Mouse (Mus musculus) limb, embryonic 15.5 days (tissue): ENCODE data around the gene Gins3. TPM values are rescaled to one million over a fixed set of nuclear protein-coding genes. Genes with fewer than 3 reads are reported as not detected.
"Not testable (repeated sequence)": the region's sequence is repeated elsewhere in the genome, so short reads cannot be mapped to it uniquely, and the experiment has no call there.

Experiments used
- ATAC-seq: fragments of 200-750 bp; cut with Nextera tagmentation; 2 replicates; pipeline ENCODE4 v1.8.0; 2017; ENCODE audit warnings: low read depth, moderate TSS enrichment; ENCODE audit not compliant: insufficient number of reproducible peaks, low FRiP score, low TSS enrichment
- H3K27ac ChIP-seq: fragments of 300-500 bp; sonication (generic); 2 replicates; pipeline ENCODE4 v1.5.1; 2015; ENCODE audit warnings: moderate library complexity, mild to moderate bottlenecking, inconsistent platforms
- H3K27me3 ChIP-seq: fragments of 300-500 bp; sonication (generic); 2 replicates; pipeline ENCODE4 v1.6.1; 2015; ENCODE audit warnings: inconsistent platforms
- H3K36me3 ChIP-seq: fragments of 300-500 bp; sonication (generic); 2 replicates; pipeline ENCODE4 v1.6.1; 2015; ENCODE audit warnings: inconsistent platforms
- H3K4me1 ChIP-seq: fragments of 300-500 bp; sonication (generic); 2 replicates; pipeline ENCODE4 v1.6.1; 2015; ENCODE audit warnings: inconsistent platforms
- H3K4me2 ChIP-seq: fragments of 300-500 bp; sonication (generic); 2 replicates; pipeline ENCODE4 v1.6.1; 2015; ENCODE audit warnings: mild to moderate bottlenecking, inconsistent platforms
- H3K4me3 ChIP-seq: fragments of 300-500 bp; sonication (generic); 2 replicates; pipeline ENCODE4 v1.5.1; 2015; ENCODE audit warnings: mild to moderate bottlenecking, inconsistent platforms
- H3K9ac ChIP-seq: fragments of 300-500 bp; sonication (generic); 2 replicates; pipeline ENCODE4 v1.6.1; 2015; ENCODE audit warnings: inconsistent platforms
- H3K9me3 ChIP-seq: fragments of 300-500 bp; sonication (generic); 2 replicates; pipeline ENCODE4 v1.6.1; 2016; ENCODE audit warnings: inconsistent platforms
- WGBS: fragments of 180-500 bp; shearing (Covaris S2); methylation state at CpG from one replicate; pipeline ENCODE4 v1.1.7; 2015; 5-methylcytosine and 5-hydroxymethylcytosine counted together
- polyA plus RNA-seq: library from polyadenylated mRNA; unstranded; fragments of >200 nt; fragmentation: Nextera tagmentation; extraction: Ambion mirVana; gene quantifications from 2 replicates; pipeline ENCODE4 v1.2.1, GENCODE M21; 2015

Gins3 gene
- polyA plus RNA-seq, 1 experiment from 2014 or later = 18.5 TPM

DNA sequence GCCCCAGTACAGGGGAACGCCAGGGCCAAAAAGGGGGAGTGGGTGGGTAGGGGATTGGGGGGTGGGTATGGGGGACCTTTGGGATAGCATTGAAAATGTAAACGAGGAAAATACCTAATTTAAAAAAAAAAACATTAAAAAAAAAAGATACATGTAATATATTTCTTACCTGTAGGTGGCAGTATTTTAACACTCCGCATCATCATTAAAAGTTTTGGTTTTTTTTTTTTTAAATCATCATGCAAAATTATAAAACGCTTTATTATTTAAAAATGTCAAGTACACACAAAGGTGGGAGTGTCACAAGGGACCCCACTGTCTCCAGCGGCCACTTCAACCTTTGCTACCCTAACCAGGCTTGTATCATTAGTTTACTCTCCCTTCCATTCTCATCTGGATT is 26.7 kb upstream of the Gins3 start:
- ATAC-seq, H3K36me3 ChIP-seq, H3K9ac ChIP-seq, H3K27ac ChIP-seq, H3K4me1 ChIP-seq, H3K4me3 ChIP-seq, H3K4me2 ChIP-seq, H3K27me3 ChIP-seq, H3K9me3 ChIP-seq: not testable (repeated sequence)
- WGBS = 22% methylated on average over 4 of the region's 5 CpGs

GRCm38 (mm10) chr8:95607210-95607609 is 26.0 kb upstream of the Gins3 start:
- 37% methylated on average over 9 of the region's 9 CpGs for WGBS
- Histone ChIP-seq H3K9me3 (no peaks in the 10 kb centered on the region), H3K4me1 (peaks cover 2% of the 10 kb centered on the region; the same call in 1 of the 2 replicates), H3K27me3 (0 out of 2 replicates have a peak, but pooled peaks cover 2% of the 10 kb centered on the region), H3K4me2 (no peak overlapping the region), H3K9ac (no peak overlapping the region), H3K27ac (no peak overlapping the region), H3K36me3 (no peaks in the 10 kb centered on the region), H3K4me3 (no peak overlapping the region)
- ATAC-seq = no peak

- H3K4me2 ChIP-seq = no peak overlapping the region
- H3K27ac ChIP-seq = no peak overlapping the region
- no peak overlapping the region for H3K4me3 ChIP-seq
- no peaks in the 10 kb centered on the region for H3K9me3 ChIP-seq
- H3K27me3 ChIP-seq = 0 out of 2 replicates have a peak, but pooled peaks cover 4% of the 10 kb centered on the region
- WGBS = 78% methylated on average over 5 of the region's 5 CpGs
- no peak for ATAC-seq
- H3K4me1 ChIP-seq = peaks cover 4% of the 10 kb centered on the region; the same call in 1 of the 2 replicates
- H3K9ac ChIP-seq = no peak overlapping the region
- H3K36me3 ChIP-seq = no peaks in the 10 kb centered on the region
These were observed 23.8 kb upstream of the Gins3 start for GRCm38 (mm10) chr8:95609406-95609805.

DNA sequence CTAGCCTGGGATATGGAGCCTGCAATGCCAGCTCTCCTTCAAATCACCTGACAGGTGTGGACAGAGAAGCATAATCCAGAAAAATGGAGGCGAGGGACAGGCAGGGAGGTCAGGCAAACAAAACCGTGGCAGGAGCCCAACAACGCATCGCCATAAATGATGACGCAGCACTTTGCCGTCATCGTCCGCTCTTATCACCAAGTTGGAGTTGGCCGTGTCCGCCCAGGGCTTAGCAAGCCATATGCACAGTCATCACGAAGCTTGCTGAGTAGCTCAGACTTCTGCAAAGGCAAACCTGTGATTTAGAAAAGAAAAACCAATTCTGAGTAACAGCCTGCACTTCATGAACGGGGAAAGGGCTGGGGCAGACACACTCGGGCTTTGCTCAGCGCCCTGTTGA is 22.5 kb upstream of the Gins3 start:
- WGBS = 83% methylated on average over 14 of the region's 14 CpGs
- H3K27ac ChIP-seq = no peak overlapping the region
- ATAC-seq = no peak
- H3K9me3 ChIP-seq = no peaks in the 10 kb centered on the region
- 0 out of 2 replicates have a peak, but pooled peaks cover 4% of the 10 kb centered on the region for H3K27me3 ChIP-seq
- H3K4me1 ChIP-seq = peaks cover 4% of the 10 kb centered on the region; the same call in 1 of the 2 replicates
- H3K9ac ChIP-seq = no peak overlapping the region
- no peak overlapping the region for H3K4me2 ChIP-seq
- no peak overlapping the region for H3K4me3 ChIP-seq
- no peaks in the 10 kb centered on the region for H3K36me3 ChIP-seq

DNA sequence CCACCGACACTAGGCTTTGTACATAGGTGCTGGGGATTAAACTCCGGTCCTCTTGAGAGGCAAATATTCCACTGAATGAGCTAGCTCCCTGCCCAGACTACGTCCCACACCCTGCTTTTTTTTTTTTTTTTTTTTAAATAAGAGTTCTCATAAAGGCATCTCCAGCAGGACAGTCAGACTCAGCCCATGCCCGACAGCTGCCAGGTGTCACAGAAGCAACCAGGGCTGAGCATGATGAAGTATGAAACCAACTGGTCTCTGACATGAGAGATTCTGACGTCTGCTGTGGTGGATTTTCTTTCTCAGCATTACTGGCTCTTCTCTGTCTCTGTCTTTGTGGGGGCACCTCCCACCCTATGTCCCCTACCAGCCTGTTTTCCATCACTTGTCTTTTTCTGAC is 21.5 kb upstream of the Gins3 start:
- WGBS = 65% methylated on average over 5 of the region's 5 CpGs
- H3K9me3 ChIP-seq = no peaks in the 10 kb centered on the region
- peaks cover 4% of the 10 kb centered on the region; the same call in 1 of the 2 replicates for H3K4me1 ChIP-seq
- H3K27ac ChIP-seq = no peak overlapping the region
- no peak for ATAC-seq
- H3K4me3 ChIP-seq = no peak overlapping the region
- 0 out of 2 replicates have a peak, but pooled peaks cover 4% of the 10 kb centered on the region for H3K27me3 ChIP-seq
- H3K36me3 ChIP-seq = no peaks in the 10 kb centered on the region
- no peak overlapping the region for H3K4me2 ChIP-seq
- no peak overlapping the region for H3K9ac ChIP-seq

DNA sequence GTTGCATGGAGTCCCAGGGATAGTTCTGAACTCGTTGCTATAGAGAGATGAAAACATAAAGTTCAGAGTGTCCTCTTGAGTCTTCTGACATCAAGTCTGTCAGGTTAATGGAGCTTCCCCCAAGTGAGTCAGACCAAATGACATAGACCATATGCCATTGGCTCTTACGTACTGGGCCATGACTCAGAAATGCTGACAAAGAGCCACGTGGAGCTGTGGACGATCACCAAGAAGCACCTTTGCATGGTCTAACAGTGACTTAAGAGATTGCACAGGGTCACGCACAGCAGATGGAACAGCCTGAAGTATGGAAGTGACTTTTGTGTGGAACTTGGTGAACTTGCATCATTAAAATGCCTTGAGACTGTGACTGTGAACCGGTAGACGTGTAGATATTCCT is 16.9 kb upstream of the Gins3 start:
- 86% methylated on average over 7 of the region's 7 CpGs for WGBS

DNA sequence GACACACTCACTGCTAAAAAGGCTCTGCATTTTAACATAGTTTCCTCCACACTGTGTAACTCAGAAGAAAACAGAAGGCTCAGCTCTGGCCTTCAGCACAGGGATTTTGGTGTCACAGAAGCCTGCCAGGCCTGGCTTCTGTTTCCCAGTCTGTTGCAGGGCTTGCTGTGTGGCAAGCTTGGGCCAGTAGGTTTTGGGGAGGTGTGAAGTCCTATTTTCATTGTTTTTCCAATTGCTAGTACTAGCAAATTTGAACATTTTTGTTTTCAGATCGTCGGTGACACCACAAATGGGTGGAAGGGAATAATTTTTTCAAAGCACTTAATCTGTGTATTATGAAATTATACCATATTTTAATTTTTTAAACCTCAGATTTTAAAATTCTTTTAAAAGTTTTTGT is 13.2 kb upstream of the Gins3 start:
- WGBS = 84% methylated on average over 2 of the region's 2 CpGs
- no peak for ATAC-seq
- Histone ChIP-seq H3K27ac (no peak overlapping the region), H3K36me3 (no peaks in the 10 kb centered on the region), H3K9ac (no peak overlapping the region), H3K4me1 (no peaks in the 10 kb centered on the region), H3K27me3 (0 out of 2 replicates have a peak, but pooled peaks cover 2% of the 10 kb centered on the region), H3K9me3 (no peaks in the 10 kb centered on the region), H3K4me2 (no peak overlapping the region), H3K4me3 (no peak overlapping the region)

More for the DNA sequence above, 16.9 kb upstream of the Gins3 start:
- H3K4me3 ChIP-seq = no peak overlapping the region
- no peaks in the 10 kb centered on the region for H3K9me3 ChIP-seq
- no peak for ATAC-seq
- H3K4me1 ChIP-seq = peaks cover 4% of the 10 kb centered on the region; the same call in 1 of the 2 replicates
- H3K27me3 ChIP-seq = 0 out of 2 replicates have a peak, but pooled peaks cover 6% of the 10 kb centered on the region
- no peak overlapping the region for H3K4me2 ChIP-seq
- H3K36me3 ChIP-seq = no peaks in the 10 kb centered on the region
- H3K9ac ChIP-seq = no peak overlapping the region
- H3K27ac ChIP-seq = no peak overlapping the region

DNA sequence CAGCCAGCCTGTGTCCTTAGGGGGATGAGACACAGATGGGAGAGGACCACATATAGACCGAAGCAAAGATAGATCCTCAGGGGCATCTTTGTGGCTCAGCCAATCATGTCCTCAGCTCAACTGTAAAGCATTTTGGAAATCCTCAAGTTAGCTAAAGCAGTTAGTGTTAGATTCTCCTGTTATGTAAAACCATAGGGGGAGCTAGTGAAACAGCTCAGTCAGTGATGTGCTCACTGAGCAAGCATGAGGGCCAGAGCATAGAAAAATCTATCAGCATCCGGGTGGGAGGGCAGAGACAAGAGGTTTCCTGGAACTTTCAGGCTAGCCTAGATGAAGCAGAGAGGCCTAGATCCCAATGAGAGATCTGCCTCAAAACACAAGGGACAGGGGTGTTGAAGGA is 8.4 kb upstream of the Gins3 start:
- no peaks in the 10 kb centered on the region for H3K9me3 ChIP-seq
- ATAC-seq = no peak
- no peak overlapping the region for H3K27ac ChIP-seq
- no peak overlapping the region for H3K4me3 ChIP-seq
- no peak overlapping the region for H3K4me2 ChIP-seq
- WGBS = 88% methylated on average over 2 of the region's 2 CpGs
- no peaks in the 10 kb centered on the region for H3K36me3 ChIP-seq
- peaks cover 4% of the 10 kb centered on the region; the same call in 1 of the 2 replicates for H3K27me3 ChIP-seq
- no peaks in the 10 kb centered on the region for H3K4me1 ChIP-seq
- no peak overlapping the region for H3K9ac ChIP-seq

DNA sequence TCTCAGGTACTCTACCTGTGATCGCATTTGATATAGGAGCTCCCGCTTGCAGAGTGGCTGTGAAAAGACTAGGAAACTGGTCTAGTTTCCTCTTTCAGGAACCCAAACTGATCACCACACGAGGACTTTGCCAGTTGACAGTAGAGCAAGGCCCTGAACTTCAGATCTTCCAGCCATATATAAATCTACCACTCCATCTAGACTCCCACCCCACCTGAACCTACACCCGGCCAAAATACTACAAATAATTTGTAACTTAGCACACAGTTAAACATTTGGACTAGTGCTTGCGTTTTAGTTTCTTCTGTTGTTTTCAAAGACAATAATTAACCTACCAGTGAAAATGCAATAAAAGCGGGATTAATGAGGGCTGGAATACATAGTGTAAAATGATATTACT is 413 bp upstream of the Gins3 start:
- Histone ChIP-seq H3K4me1 (peaks cover 8% of the 10 kb centered on the region), H3K27me3 (peaks cover 2% of the 10 kb centered on the region; the same call in 1 of the 2 replicates), H3K9ac (no peak overlapping the region), H3K4me3 (peak overlapping the region; percentile 88), H3K27ac (no peak overlapping the region), H3K4me2 (peak overlapping the region; percentile 80), H3K9me3 (no peaks in the 10 kb centered on the region), H3K36me3 (peaks cover 3% of the 10 kb centered on the region; the same call in 1 of the 2 replicates)
- no peak for ATAC-seq
- 79% methylated on average over 6 of the region's 6 CpGs for WGBS

DNA sequence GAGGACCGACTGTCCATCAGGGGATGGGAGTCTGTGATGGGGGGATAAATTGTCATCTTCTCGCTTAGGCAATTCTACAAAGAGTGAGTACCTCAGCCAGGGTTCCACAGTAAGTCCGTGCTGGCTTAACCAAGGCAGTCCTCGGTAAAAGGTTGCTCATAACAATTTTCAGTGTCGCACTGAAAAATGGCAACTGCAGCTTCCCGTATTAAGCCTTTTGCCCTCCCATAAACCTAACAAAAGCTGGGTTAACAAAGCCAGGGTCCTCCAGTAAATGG is 749 bp downstream of the Gins3 start:
- Histone ChIP-seq H3K9me3 (no peaks in the 10 kb centered on the region), H3K36me3 (peaks cover 5% of the 10 kb centered on the region), H3K9ac (peak overlapping the region; percentile 62), H3K27me3 (no peaks in the 10 kb centered on the region), H3K4me1 (peaks cover 8% of the 10 kb centered on the region), H3K4me3 (peak overlapping the region; percentile 88), H3K27ac (no peak overlapping the region), H3K4me2 (peak overlapping the region; percentile 80)
- ATAC-seq = no peak
- WGBS = 5% methylated on average over 6 of the region's 6 CpGs

- 83% methylated on average over 2 of the region's 2 CpGs for WGBS
- H3K36me3 ChIP-seq = peaks cover 10% of the 10 kb centered on the region
- ATAC-seq = no peak
- H3K9me3 ChIP-seq = no peaks in the 10 kb centered on the region
- no peak overlapping the region for H3K9ac ChIP-seq
- H3K4me2 ChIP-seq = no peak overlapping the region
- no peaks in the 10 kb centered on the region for H3K27me3 ChIP-seq
- H3K4me1 ChIP-seq = no peaks in the 10 kb centered on the region
- no peak overlapping the region for H3K27ac ChIP-seq
- no peak overlapping the region for H3K4me3 ChIP-seq
These were observed 11.7 kb downstream of the Gins3 start for GRCm38 (mm10) chr8:95644942-95645341.

DNA sequence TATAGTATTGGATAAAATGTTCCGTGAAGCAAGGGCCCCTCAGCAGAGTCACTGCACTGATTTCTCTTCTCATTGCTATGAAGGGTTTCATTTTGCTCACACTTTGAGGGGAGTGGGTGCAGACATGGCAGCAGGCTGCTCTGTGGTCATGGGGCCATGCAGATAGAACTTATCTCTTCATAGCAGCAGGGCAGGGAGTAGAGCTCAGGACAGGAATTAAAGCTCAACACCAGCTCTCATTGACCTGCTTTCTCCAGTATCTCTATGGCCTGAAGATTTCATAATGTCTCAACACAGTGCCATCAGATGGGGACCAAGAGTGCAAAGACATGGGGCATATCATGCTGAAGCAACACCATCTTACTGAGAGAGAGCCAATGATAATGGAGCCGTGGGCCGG is 15.0 kb downstream of the Gins3 start:
- Histone ChIP-seq H3K9me3 (no peaks in the 10 kb centered on the region), H3K27ac (no peak overlapping the region), H3K4me1 (0 out of 2 replicates have a peak, but pooled peaks cover 2% of the 10 kb centered on the region), H3K4me3 (no peak overlapping the region), H3K4me2 (no peak overlapping the region), H3K36me3 (peaks cover 10% of the 10 kb centered on the region), H3K27me3 (no peaks in the 10 kb centered on the region), H3K9ac (no peak overlapping the region)
- 83% methylated on average over 3 of the region's 3 CpGs for WGBS
- no peak for ATAC-seq

DNA sequence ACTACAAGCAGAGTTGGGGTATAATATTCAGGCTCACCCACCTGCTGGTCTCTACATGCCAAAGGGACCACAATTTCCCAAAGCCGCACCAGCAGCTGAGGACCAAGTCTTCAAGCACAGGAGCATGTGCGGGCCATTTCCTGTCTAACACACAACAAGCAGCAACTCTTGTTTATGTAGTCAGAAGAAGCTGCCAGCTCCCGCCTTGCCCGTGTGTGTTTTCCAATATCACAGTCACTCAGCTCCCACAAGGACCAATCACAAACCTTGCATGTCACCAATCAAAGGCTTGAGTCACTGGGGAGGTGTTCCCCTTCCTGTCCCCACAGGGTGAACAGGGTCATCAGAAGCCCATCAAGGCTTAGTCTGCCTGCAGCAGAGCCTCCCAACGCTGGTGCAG is 20.1 kb downstream of the Gins3 start:
- Histone ChIP-seq H3K36me3 (no peaks in the 10 kb centered on the region), H3K4me1 (0 out of 2 replicates have a peak, but pooled peaks cover 2% of the 10 kb centered on the region), H3K4me2 (no peak overlapping the region), H3K9ac (no peak overlapping the region), H3K4me3 (no peak overlapping the region), H3K9me3 (no peaks in the 10 kb centered on the region), H3K27ac (no peak overlapping the region), H3K27me3 (no peaks in the 10 kb centered on the region)
- 69% methylated on average over 5 of the region's 5 CpGs for WGBS
- no peak for ATAC-seq
